Mouse (Mus musculus) skeletal muscle tissue, adult 2 months (tissue): ENCODE results near the gene Nhlrc1.

Source experiments
- DNase-seq: peaks from one replicate; pipeline ENCODE4 v3.0.0-alpha.2; 2012; ENCODE audit warnings: low read depth, low spot score

Gene Nhlrc1

DNA sequence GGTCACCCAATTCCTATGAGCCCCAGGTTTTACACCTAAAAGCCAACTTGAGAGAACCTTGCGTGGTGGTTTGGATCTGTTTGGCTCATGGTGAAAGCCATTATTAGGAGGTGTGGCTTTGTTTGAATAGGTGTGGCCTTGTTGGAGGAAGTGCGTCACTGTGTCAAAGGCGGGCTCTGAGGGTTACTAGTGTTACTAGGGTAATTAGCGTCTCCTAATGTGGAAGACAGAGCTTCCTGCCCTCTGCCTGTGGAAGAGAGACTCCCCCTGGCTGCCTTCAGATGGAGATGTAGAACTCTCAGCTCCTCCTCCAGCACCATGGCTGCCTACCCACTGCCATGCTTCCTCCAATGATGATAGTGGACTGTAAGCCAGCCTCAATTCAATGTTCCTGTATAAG is 13.1 kb downstream of the Nhlrc1 start:
- DNase-seq, result no peak

DNA sequence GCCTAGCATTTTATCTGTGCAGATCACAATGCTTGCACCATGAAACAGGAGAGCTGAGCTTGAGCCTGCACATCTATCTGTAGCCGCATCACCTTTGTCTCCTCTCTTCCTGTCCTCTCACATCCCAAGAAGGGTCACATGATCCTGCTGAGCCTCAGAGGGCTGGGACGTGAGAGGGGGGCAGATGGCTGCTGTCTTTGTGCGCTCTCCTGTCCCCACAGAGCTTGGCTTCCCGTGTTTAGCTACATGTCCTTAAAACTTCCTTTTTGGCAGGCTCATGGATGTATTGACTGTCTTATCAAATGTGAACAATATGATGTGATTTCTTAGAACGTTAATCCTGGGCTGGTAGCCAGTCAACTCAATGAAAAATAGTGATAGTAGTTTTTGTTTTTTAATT is 15.2 kb downstream of the Nhlrc1 start:
- DNase-seq, result no peak

DNA sequence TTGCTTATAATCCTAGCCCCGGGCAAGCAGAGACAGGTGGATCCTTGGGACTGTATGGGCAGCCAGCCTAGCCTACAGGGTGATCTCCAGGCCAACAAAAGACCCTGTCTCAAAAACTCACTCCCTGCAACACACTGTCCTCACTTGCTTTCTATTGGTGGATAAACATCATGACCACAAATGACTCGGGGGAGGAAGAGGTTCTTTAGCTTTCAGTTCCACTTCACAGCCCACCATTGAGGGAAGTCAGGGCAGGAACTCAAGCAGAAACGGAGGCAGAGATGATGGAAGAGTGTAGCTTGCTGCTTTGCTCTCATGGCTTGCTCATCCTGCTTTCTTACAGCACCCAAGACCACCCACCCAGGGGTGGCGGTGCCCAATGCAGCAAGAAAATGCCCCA is 17.3 kb downstream of the Nhlrc1 start:
- DNase-seq, result no peak

DNA sequence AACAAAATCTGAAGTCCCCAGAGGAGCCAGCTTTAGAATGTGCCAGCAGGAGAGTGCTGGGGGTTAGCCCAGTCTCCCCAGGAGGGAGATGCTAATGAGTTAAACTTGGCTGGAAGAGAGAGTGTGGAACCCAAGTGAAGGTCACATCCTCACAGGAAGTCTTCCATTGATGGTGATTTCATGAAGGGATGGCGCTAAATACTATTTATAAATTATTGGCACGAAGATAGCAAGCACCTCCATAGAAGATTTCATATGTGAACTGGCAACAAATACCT is 21.4 kb downstream of the Nhlrc1 start:
- no peak for DNase-seq

- no peak for DNase-seq
Measured at GRCm38 (mm10) chr13:46992516-46993273, 22.0 kb downstream of the Nhlrc1 start.

DNA sequence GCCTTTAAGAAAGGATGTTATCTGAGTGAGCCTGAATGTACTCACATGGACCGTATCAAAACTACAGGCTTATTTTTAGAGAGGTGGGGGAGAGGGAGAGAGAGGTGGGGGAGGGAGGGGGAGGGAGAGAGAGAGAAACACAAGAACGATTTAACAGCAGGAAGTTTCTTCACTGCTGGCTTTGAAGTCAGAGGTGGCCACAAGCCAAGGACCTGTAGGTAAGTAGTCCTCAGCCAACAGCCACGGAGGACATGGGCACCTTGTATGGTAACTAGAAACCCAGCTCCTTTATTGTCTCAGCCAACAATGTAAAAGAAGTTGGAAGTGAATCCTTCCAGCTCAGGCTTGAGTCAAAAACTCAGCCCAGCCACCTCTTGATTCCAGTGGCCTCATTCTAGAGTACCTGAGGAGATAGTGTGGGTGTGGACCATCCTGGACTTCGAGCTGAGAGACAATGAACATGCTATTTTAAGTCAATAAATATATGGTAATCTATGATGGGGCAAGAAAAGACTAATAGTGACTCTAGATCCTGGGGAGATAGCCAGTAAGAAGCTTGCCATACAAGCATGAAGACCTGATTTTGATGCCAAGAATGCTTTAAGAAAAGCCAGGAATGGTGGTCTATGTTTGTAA is 24.2 kb downstream of the Nhlrc1 start:
- no peak for DNase-seq

- DNase-seq, result no peak
Measured at GRCm38 (mm10) chr13:46987941-46988340, 26.7 kb downstream of the Nhlrc1 start.

DNA sequence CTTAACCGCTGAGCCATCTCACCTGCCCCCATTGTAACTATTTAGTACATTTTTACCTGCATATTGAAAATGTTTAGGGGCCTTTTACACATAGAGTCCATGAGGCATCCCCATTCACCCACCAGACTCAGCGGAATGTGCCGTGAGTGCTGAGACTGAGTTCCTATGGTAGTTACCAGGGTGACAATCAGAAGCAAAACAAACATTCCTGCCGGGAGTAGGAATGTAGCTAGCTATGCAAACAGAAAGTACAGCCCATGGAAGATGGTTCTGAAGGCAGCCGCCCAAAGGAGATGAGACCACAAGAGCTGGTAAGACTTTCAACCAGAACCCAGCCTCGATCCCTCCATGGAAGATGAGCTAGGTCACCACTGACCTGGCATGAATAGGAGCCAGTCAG is 28.4 kb downstream of the Nhlrc1 start:
- DNase-seq, result no peak

DNA sequence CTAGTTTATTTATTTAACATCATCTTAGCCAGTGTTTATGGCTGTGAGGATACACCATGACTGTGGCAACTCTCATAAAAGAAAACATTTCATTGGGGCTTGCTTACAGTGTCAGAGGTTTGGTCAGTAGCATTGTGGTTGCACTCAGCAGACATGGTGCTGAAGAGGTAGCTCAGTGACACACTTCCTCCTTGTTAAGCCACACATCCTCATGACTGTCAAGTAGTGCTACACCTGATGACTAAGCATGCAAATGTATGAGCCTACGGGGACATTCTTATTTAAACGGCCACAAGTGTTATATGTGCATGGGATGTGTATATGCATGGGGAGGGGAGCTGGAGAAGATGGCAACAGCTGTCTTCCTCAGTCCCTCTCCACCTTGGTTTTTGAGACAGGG is 30.8 kb downstream of the Nhlrc1 start:
- no peak for DNase-seq

DNA sequence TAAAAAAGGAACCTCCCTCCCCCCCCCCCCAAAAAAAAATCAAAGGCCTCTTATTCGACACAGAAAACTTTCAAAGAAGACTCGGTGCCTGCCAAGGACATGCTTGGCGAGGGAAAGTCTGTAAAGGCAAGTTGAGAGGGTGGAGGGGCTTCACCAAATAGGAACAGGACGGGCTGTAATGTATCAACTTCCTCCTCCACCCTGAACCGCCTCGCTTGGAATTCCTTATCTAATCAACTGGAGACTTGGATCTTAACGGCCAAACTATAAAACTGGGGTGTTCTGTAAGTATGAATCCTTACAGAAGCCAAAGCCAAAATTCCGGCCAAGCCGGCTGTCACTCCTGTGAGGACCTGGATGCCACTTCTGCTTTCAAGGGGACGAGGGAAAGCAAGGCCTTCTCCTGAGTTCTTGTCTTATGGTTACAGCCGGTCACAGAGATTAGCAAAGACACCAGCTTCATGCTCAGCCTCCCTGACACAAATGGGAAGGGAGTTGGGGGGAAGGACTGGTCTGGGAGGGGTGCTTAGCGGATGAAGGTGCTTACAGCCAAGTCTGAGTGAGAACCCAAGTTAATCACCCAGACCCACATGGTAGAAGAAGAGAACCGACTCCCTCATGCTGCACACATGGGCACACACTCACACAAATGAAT is 34.7 kb downstream of the Nhlrc1 start:
- no peak for DNase-seq

DNA sequence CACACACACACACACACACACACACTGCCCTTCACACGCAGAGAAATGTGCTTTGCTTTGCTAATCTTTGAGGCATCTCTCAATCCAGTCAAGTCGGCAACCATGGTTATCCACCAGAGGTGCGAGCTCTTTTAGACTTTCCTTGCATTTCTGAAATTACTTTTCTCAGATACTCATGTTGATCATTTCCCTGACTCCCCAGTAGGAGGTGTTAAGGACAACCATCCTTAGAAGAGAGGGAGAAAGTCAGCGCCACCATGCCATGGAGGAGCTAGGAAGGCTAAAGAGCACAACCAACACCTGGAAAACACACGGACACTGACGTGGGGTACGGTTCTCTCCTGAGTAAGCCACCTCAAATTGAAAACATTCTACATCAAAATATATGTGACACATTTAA is 38.1 kb downstream of the Nhlrc1 start:
- no peak for DNase-seq

DNA sequence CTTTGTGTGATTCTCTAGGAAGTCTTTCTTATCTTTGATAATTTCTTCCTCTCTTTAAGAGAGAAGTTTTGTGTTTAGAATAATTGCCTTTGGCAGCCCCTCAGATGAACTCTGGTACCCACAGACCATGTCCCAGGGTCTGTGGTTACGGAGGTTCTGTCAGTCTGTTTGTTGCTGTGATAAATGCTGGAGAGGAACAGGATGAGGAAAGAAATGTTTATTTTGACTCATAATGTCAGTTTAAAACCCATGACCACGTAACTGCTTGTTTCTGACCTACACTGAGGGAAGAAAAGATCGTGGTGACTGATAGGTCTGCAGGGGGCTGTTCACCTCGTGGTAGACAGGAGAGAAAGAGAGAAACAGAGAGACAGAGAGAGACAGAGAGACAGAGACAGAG is 38.7 kb downstream of the Nhlrc1 start:
- no peak for DNase-seq

DNA sequence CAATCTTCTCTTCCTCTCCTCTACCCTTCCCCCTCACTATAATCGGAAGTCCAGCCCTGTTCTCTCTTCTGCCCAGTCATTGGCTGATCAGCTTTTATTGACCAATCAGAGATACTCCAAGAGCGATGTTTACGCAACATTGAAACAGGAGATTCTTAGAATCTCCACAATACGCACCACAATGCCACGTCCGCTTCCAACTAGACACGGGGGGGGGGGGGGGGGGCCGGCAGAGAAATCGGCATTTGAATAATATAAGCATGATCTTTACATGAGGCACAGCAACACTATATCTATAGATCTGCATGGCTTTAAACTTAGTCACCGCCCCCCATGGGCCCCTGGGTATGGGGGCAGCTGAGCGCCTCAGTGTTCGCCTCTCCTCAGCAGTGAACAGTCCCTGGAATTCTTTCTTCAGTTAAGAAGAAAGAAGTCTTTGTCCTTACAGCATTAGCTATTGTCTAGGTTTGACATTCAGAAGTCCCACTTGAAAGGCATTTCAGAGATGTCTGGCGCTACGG is 39.6 kb downstream of the Nhlrc1 start:
- DNase-seq, result no peak

- DNase-seq, result no peak
Measured at GRCm38 (mm10) chr13:46970286-46970945, 44.2 kb downstream of the Nhlrc1 start.

- DNase-seq, result no peak
Measured at GRCm38 (mm10) chr13:46968626-46969025, 46.0 kb downstream of the Nhlrc1 start.

GRCm38 (mm10) chr13:46967308-46967707 is 47.3 kb downstream of the Nhlrc1 start:
- no peak for DNase-seq
